Mouse (Mus musculus) heart, postnatal 36 days (tissue): ENCODE data around the gene Zhx3. TPM values are rescaled to one million over a fixed set of nuclear protein-coding genes. Genes with fewer than 3 reads are reported as not detected.

Experiments
- DNase-seq, 2 experiments: peaks; one replicate each; pipeline ENCODE4 v3.0.0; 2021 to 2022
- intact Hi-C: fragments of 180-260 bp; cut with DNase I; formaldehyde crosslinking; loops from one replicate; pipeline ENCODE4 v1.15.1; 2025
- total RNA-seq, 2 experiments: library from RNA; stranded (reverse); gene quantifications; 2 replicates each; pipeline ENCODE4 v1.2.3; 2021

Zhx3 gene
- total RNA-seq, 2 experiments from 2014 or later: 44.5 to 47.7 TPM

- DNase-seq: no peak
- intact Hi-C loops: no loop called here
Observed at GRCm38 (mm10) chr2:160810802-160811201, 62.0 kb downstream of the Zhx3 start.

GRCm38 (mm10) chr2:160810376-160810775 lies 62.4 kb downstream of the Zhx3 start:
- DNase-seq: no peak
- intact Hi-C loops: no loop called here

- DNase-seq: peak; percentile 69 to 80
- intact Hi-C loops: loop anchor here (2.0 kb wide), 2 partner anchors 67 to 77 kb away; partner anchors contain the start of gene Zhx3
Observed at GRCm38 (mm10) chr2:160806091-160806521, 66.7 kb downstream of the Zhx3 start.

- intact Hi-C loops: loop anchor here (5.0 kb wide), 1 partner anchor 38 kb away; no protein-coding TSS in a partner anchor
- DNase-seq: peak; percentile 34 to 62
Observed at GRCm38 (mm10) chr2:160804794-160805527, 67.8 kb downstream of the Zhx3 start.

GRCm38 (mm10) chr2:160802326-160802725 lies 70.5 kb downstream of the Zhx3 start:
- intact Hi-C loops: loop anchor here (5.0 kb wide), 1 partner anchor 35 kb away; no protein-coding TSS in a partner anchor
- DNase-seq: no peak

GRCm38 (mm10) chr2:160800967-160801366 lies 71.8 kb downstream of the Zhx3 start:
- intact Hi-C loops: loop anchor here (5.0 kb wide), 1 partner anchor 34 kb away; no protein-coding TSS in a partner anchor
- DNase-seq: no peak

GRCm38 (mm10) chr2:160798206-160798605 lies 74.6 kb downstream of the Zhx3 start:
- no peak for DNase-seq
- intact Hi-C loops: loop anchor here (5.0 kb wide), 1 partner anchor 181 kb away; no protein-coding TSS in a partner anchor

- DNase-seq: peak; percentile 64 to 73
- intact Hi-C loops: loop anchor here (5.0 kb wide), 1 partner anchor 180 kb away; no protein-coding TSS in a partner anchor
Observed at GRCm38 (mm10) chr2:160796973-160797372, 75.8 kb downstream of the Zhx3 start.

- no peak for DNase-seq
- intact Hi-C loops: loop anchor here (2.0 kb wide), 1 partner anchor 62 kb away; the partner anchor contains the start of gene Plcg1
Observed at GRCm38 (mm10) chr2:160793117-160793516, 79.7 kb downstream of the Zhx3 start.

- DNase-seq: no peak
- intact Hi-C loops: no loop called here
Observed at GRCm38 (mm10) chr2:160789741-160790140, 83.1 kb downstream of the Zhx3 start.

- no peak for DNase-seq
- intact Hi-C loops: no loop called here
Observed at GRCm38 (mm10) chr2:160789046-160789445, 83.8 kb downstream of the Zhx3 start.

GRCm38 (mm10) chr2:160786333-160786732 lies 86.5 kb downstream of the Zhx3 start:
- DNase-seq: no peak
- intact Hi-C loops: loop anchor here (2.0 kb wide), 1 partner anchor 20 kb away; no protein-coding TSS in a partner anchor

- DNase-seq: no peak
- intact Hi-C loops: no loop called here
Observed at GRCm38 (mm10) chr2:160780834-160781219, 92.0 kb downstream of the Zhx3 start.

GRCm38 (mm10) chr2:160780154-160780833 lies 92.5 kb downstream of the Zhx3 start:
- intact Hi-C loops: no loop called here
- no peak for DNase-seq

- intact Hi-C loops: no loop called here
- no peak for DNase-seq
Observed at GRCm38 (mm10) chr2:160778034-160778433, 94.8 kb downstream of the Zhx3 start.

GRCm38 (mm10) chr2:160771325-160772276 lies 101.2 kb downstream of the Zhx3 start:
- DNase-seq: no peak
- intact Hi-C loops: no loop called here

GRCm38 (mm10) chr2:160770871-160771270 lies 101.9 kb downstream of the Zhx3 start:
- no peak for DNase-seq
- intact Hi-C loops: no loop called here

- intact Hi-C loops: no loop called here
- no peak for DNase-seq
Observed at GRCm38 (mm10) chr2:160770409-160770808, 102.4 kb downstream of the Zhx3 start.

- DNase-seq: no peak
- intact Hi-C loops: loop anchor here (5.0 kb wide), 1 partner anchor 33 kb away; no protein-coding TSS in a partner anchor
Observed at GRCm38 (mm10) chr2:160768997-160769396, 103.8 kb downstream of the Zhx3 start.

- intact Hi-C loops: loop anchor here (5.0 kb wide), 1 partner anchor 34 kb away; no protein-coding TSS in a partner anchor
- no peak for DNase-seq
Observed at GRCm38 (mm10) chr2:160768097-160768695, 104.6 kb downstream of the Zhx3 start.
